ENCODE assay signal across 8 mouse cellular contexts in genomic region chr5:122693431-122694207, GRCm38 (mm10). TPM values are rescaled to one million over a fixed set of nuclear protein-coding genes. Genes with fewer than 3 reads are reported as not detected.
DNase-seq lines count a peak whose midpoint lies in the region; ATAC-seq and TF ChIP-seq lines count a peak whose summit lies in the region.
"Had no signal": no experiment of that assay in that cellular context is flagged by ENCODE, and none has a peak within 500 bp of the region (broad histone marks: within the 10 kb centered on the region; RNA-seq: fewer than 3 reads in every experiment).

No protein-coding gene starts in this region.

- 63% methylated on average over 13 of the region's 13 CpGs for WGBS in liver, postnatal 0 days (ENCODE audit: insufficient replicate concordance)
- WGBS in forebrain, embryonic 12.5 days: 26% methylated on average over 13 of the region's 13 CpGs

- peak; percentile 77 for ATAC-seq in liver, postnatal 0 days
- no peak; the same call in 1 of the 2 replicates for ATAC-seq in forebrain, embryonic 12.5 days (ENCODE audit: low FRiP score)

- H3K27me3 ChIP-seq in liver, postnatal 0 days (ENCODE audit: insufficient read depth, low read length): no peaks in the 10 kb centered on the region
- no peaks in the 10 kb centered on the region for H3K27me3 ChIP-seq in forebrain, embryonic 12.5 days
- H3K27me3 ChIP-seq: lung, embryonic 15.5 days had no signal

- no peak overlapping the region for H3K4me2 ChIP-seq in liver, postnatal 0 days (ENCODE audit: low read depth, low read length)
- H3K4me2 ChIP-seq in forebrain, embryonic 12.5 days: no peak overlapping the region
- H3K4me2 ChIP-seq: lung, embryonic 15.5 days had no signal

- no peak for DNase-seq in liver, postnatal 0 days
- DNase-seq in liver: no peak
- peak; percentile 33 for DNase-seq in lung, postnatal 25 days (ENCODE audit: low spot score)
- DNase-seq in testis, postnatal 10 days (ENCODE audit: low spot score): peak; percentile 48
- DNase-seq in ovary, postnatal 10 days (ENCODE audit: low spot score): no peak
- DNase-seq in urinary bladder, postnatal 4 days (ENCODE audit: low spot score in 2 of 2): no peak

- H3K27ac ChIP-seq in liver, postnatal 0 days (ENCODE audit: low read depth): peak overlapping the region; percentile 19
- peak overlapping the region; percentile 66 for H3K27ac ChIP-seq in forebrain, embryonic 12.5 days
- H3K27ac ChIP-seq: lung, embryonic 15.5 days had no signal

- no peak for TF ChIP-seq EP300 in liver, postnatal 0 days (IDR thresholded peaks at IDR 0.05; ENCODE audit: low read depth)

- no peak overlapping the region for H3K4me3 ChIP-seq in liver, postnatal 0 days (ENCODE audit: low read depth, low read length)
- H3K4me3 ChIP-seq in forebrain, embryonic 12.5 days (replicated peaks): no peak overlapping the region
- H3K4me3 ChIP-seq: lung, embryonic 15.5 days had no signal

- H3K9ac ChIP-seq in liver, postnatal 0 days (replicated peaks): no peak overlapping the region
- H3K9ac ChIP-seq in forebrain, embryonic 12.5 days: no peak overlapping the region
- H3K9ac ChIP-seq: lung, embryonic 15.5 days had no signal

- H3K9me3 ChIP-seq in liver, postnatal 0 days (ENCODE audit: low read length): no peaks in the 10 kb centered on the region
- H3K9me3 ChIP-seq in forebrain, embryonic 12.5 days: no peaks in the 10 kb centered on the region
- H3K9me3 ChIP-seq: lung, embryonic 15.5 days had no signal

- peaks cover 12% of the 10 kb centered on the region for H3K4me1 ChIP-seq in liver, postnatal 0 days (ENCODE audit: insufficient read depth)
- peaks cover 15% of the 10 kb centered on the region for H3K4me1 ChIP-seq in forebrain, embryonic 12.5 days

- no peak for TF ChIP-seq CTCF in liver, postnatal 0 days (IDR thresholded peaks at IDR 0.05; ENCODE audit: low read depth)

- H3K36me3 ChIP-seq in liver, postnatal 0 days (replicated peaks; ENCODE audit: insufficient read depth, low read length): no peaks in the 10 kb centered on the region
- H3K36me3 ChIP-seq in forebrain, embryonic 12.5 days (replicated peaks): no peaks in the 10 kb centered on the region
- H3K36me3 ChIP-seq: lung, embryonic 15.5 days had no signal

RNA-seq across cellular contexts. Expression of gene P2rx4, which starts 13.7 kb away (rescaled TPM):
- 36.0 and 36.2 TPM in 2 replicates for polyA plus RNA-seq in liver, postnatal 0 days (2015; fragmentation: Nextera tagmentation; extraction: Ambion mirVana)
- polyA plus RNA-seq in forebrain, embryonic 12.5 days (2016; fragmentation: Nextera tagmentation; extraction: Ambion mirVana): 5.6 and 6.6 TPM in 2 replicates

RNA-seq across cellular contexts. Expression of gene P2rx7, which starts 49.9 kb away (rescaled TPM):
- 1.7 and 2.1 TPM in 2 replicates for polyA plus RNA-seq in liver, postnatal 0 days (2015; fragmentation: Nextera tagmentation; extraction: Ambion mirVana)
- 0.77 and 0.90 TPM in 2 replicates for polyA plus RNA-seq in forebrain, embryonic 12.5 days (2016; fragmentation: Nextera tagmentation; extraction: Ambion mirVana)

Comparison
In these comparisons a context has a peak if more than half of its experiments do, and no peak if none do; other contexts are left out.
1. DNase-seq: peak in lung, postnatal 25 days (single experiment) and testis, postnatal 10 days (single experiment); none in liver, postnatal 0 days (single experiment), liver (single experiment), ovary, postnatal 10 days (single experiment) and urinary bladder, postnatal 4 days (0 of 2).